Mouse (Mus musculus): Measurements from ENCODE around the gene Usp10. TPM values are rescaled to one million over a fixed set of nuclear protein-coding genes. Genes with fewer than 3 reads are reported as not detected.

The Usp10 gene
- polyA plus RNA-seq, 1 experiment from 2014 or later = 136 TPM

- 74% methylated on average over 9 of the region's 9 CpGs for WGBS (ENCODE audit: insufficient replicate concordance)
- Histone ChIP-seq H3K27ac (no peak overlapping the region), H3K4me1 (0 out of 2 replicates have a peak, but pooled peaks cover 3% of the 10 kb centered on the region), H3K4me3 (no peak overlapping the region), H3K27me3 (replicated peaks) (0 out of 2 replicates have a peak, but pooled peaks cover 8% of the 10 kb centered on the region), H3K9ac (no peak overlapping the region), H3K4me2 (no peak overlapping the region), H3K9me3 (replicated peaks) (peaks cover 10% of the 10 kb centered on the region; the same call in 1 of the 2 replicates), H3K36me3 (no peaks in the 10 kb centered on the region)
- no peak for ATAC-seq
These were observed 57.3 kb downstream of the Usp10 start for GRCm38 (mm10) chr8:119967435-119967834.

DNA sequence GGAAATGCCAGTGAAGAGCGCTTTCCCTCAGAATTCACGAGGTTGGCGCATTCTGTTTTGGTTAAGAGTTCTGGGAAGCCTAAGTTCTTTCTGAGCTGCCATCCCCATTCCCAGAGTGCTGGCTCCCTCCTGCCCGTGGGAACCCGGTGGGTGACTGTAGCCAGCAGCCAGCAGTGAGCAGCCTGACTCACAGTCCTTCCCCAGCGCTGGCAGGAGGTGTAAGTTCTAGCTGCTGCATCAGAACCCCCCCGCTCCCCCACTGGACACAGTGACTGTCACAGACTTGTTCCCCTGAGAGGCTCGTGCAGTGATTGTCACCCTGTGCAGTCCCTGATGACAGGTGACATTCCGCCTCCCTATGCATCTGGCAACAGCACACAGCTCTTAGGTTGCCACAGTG, 60.0 kb downstream of the Usp10 start:
- no peak for ATAC-seq
- WGBS (ENCODE audit: insufficient replicate concordance) = 63% methylated on average over 9 of the region's 9 CpGs
- 0 out of 2 replicates have a peak, but pooled peaks cover 8% of the 10 kb centered on the region for H3K27me3 ChIP-seq (replicated peaks)

GRCm38 (mm10) chr8:119972558-119972957, 62.4 kb downstream of the Usp10 start:
- H3K9me3 ChIP-seq (replicated peaks) = peaks cover 5% of the 10 kb centered on the region; the same call in 1 of the 2 replicates
- WGBS (ENCODE audit: insufficient replicate concordance) = 23% methylated on average over 12 of the region's 12 CpGs
- ATAC-seq = no peak
- H3K9ac ChIP-seq = no peak overlapping the region
- peaks cover 8% of the 10 kb centered on the region; the same call in 1 of the 2 replicates for H3K27me3 ChIP-seq (replicated peaks)
- H3K36me3 ChIP-seq = no peaks in the 10 kb centered on the region
- H3K4me2 ChIP-seq = no peak overlapping the region
- 0 out of 2 replicates have a peak overlapping the region, but pooled peaks have one; percentile 24 for H3K27ac ChIP-seq
- 0 out of 2 replicates have a peak, but pooled peaks cover 7% of the 10 kb centered on the region for H3K4me1 ChIP-seq
- H3K4me3 ChIP-seq = no peak overlapping the region

More for the DNA sequence above, 60.0 kb downstream of the Usp10 start:
- Histone ChIP-seq H3K4me1 (0 out of 2 replicates have a peak, but pooled peaks cover 7% of the 10 kb centered on the region), H3K9ac (no peak overlapping the region), H3K4me3 (no peak overlapping the region), H3K9me3 (replicated peaks) (peaks cover 10% of the 10 kb centered on the region; the same call in 1 of the 2 replicates), H3K4me2 (no peak overlapping the region), H3K27ac (no peak overlapping the region), H3K36me3 (no peaks in the 10 kb centered on the region)

GRCm38 (mm10) chr8:119978770-119979381, 68.7 kb downstream of the Usp10 start:
- no peak overlapping the region for H3K4me2 ChIP-seq
- H3K9me3 ChIP-seq (replicated peaks) = no peaks in the 10 kb centered on the region
- no peak overlapping the region for H3K4me3 ChIP-seq
- H3K4me1 ChIP-seq = no peaks in the 10 kb centered on the region
- no peaks in the 10 kb centered on the region for H3K36me3 ChIP-seq
- H3K27me3 ChIP-seq (replicated peaks) = no peaks in the 10 kb centered on the region; the same call in 1 of the 2 replicates
- WGBS (ENCODE audit: insufficient replicate concordance) = 33% methylated on average over 11 of the region's 11 CpGs
- no peak overlapping the region for H3K27ac ChIP-seq
- no peak overlapping the region for H3K9ac ChIP-seq
- ATAC-seq = no peak

- no peaks in the 10 kb centered on the region for H3K4me1 ChIP-seq
- no peak overlapping the region for H3K4me3 ChIP-seq
- WGBS (ENCODE audit: insufficient replicate concordance) = 58% methylated on average over 4 of the region's 4 CpGs
These were observed 71.1 kb downstream of the Usp10 start for GRCm38 (mm10) chr8:119981253-119981652.

GRCm38 (mm10) chr8:119984085-119984484, 73.9 kb downstream of the Usp10 start:
- H3K36me3 ChIP-seq = no peaks in the 10 kb centered on the region
- no peaks in the 10 kb centered on the region for H3K4me1 ChIP-seq
- no peak overlapping the region for H3K4me2 ChIP-seq
- no peak overlapping the region for H3K4me3 ChIP-seq
- no peaks in the 10 kb centered on the region for H3K9me3 ChIP-seq (replicated peaks)
- ATAC-seq = no peak
- H3K27me3 ChIP-seq (replicated peaks) = peaks cover 15% of the 10 kb centered on the region; the same call in 1 of the 2 replicates
- H3K9ac ChIP-seq = no peak overlapping the region
- H3K27ac ChIP-seq = no peak overlapping the region

More at GRCm38 (mm10) chr8:119981253-119981652, 71.1 kb downstream of the Usp10 start:
- Histone ChIP-seq H3K36me3 (no peaks in the 10 kb centered on the region), H3K9ac (no peak overlapping the region), H3K27ac (no peak overlapping the region), H3K4me2 (no peak overlapping the region), H3K27me3 (replicated peaks) (no peaks in the 10 kb centered on the region; the same call in 1 of the 2 replicates), H3K9me3 (replicated peaks) (no peaks in the 10 kb centered on the region)
- ATAC-seq = no peak

DNA sequence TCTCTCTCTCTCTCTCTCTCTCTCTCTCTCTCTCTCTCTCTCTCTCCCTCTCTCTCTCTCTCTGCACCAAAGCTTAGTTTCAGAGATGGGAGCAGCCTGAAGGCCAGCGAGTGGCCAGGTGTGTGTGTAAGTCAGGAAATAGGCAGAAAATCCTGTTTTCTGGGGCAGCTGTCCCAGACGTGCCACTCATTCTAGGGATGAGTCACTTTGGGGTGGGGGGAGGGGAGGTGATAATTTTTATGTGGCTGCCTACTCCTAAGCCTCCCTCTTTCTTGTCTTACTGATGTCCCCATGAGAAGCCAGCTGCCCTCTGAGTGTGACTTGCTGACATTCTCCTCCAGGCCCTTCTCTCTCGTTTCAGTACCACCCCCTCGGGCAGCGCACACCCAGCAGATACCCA, 76.0 kb downstream of the Usp10 start:
- ATAC-seq = no peak
- Histone ChIP-seq H3K36me3 (no peaks in the 10 kb centered on the region), H3K4me1 (no peaks in the 10 kb centered on the region), H3K9ac (no peak overlapping the region), H3K9me3 (replicated peaks) (no peaks in the 10 kb centered on the region), H3K4me3 (no peak overlapping the region), H3K27me3 (replicated peaks) (peaks cover 32% of the 10 kb centered on the region), H3K27ac (no peak overlapping the region), H3K4me2 (no peak overlapping the region)
- WGBS (ENCODE audit: insufficient replicate concordance) = 42% methylated on average over 5 of the region's 5 CpGs

GRCm38 (mm10) chr8:119988087-119988486, 77.9 kb downstream of the Usp10 start:
- no peak for ATAC-seq
- Histone ChIP-seq H3K36me3 (no peaks in the 10 kb centered on the region), H3K27me3 (replicated peaks) (peaks cover 51% of the 10 kb centered on the region), H3K27ac (no peak overlapping the region), H3K9me3 (replicated peaks) (no peaks in the 10 kb centered on the region), H3K4me1 (no peaks in the 10 kb centered on the region), H3K4me3 (no peak overlapping the region), H3K9ac (no peak overlapping the region), H3K4me2 (no peak overlapping the region)
- WGBS (ENCODE audit: insufficient replicate concordance) = 56% methylated on average over 15 of the region's 15 CpGs

GRCm38 (mm10) chr8:119992249-119992648, 82.1 kb downstream of the Usp10 start, which contains the start of gene Crispld2:
TSS of gene Crispld2 (plus strand) at chr8:119992438.
- WGBS (ENCODE audit: insufficient replicate concordance) = 1% methylated on average over 25 of the region's 25 CpGs
- H3K4me2 ChIP-seq = peak within 1 kb of the TSS; percentile 30
- H3K27me3 ChIP-seq (replicated peaks) = peaks cover 81% of the 10 kb centered on the region
- H3K4me1 ChIP-seq = no peaks in the 10 kb centered on the region
- H3K4me3 ChIP-seq = 0 out of 2 replicates have a peak within 1 kb of the TSS, but pooled peaks have one; percentile 4
- H3K9me3 ChIP-seq (replicated peaks) = no peaks in the 10 kb centered on the region
- no peak within 1 kb of the TSS for H3K27ac ChIP-seq
- peak; percentile 66 for ATAC-seq
- H3K9ac ChIP-seq = no peak within 1 kb of the TSS
- no peaks in the 10 kb centered on the region for H3K36me3 ChIP-seq

- WGBS (ENCODE audit: insufficient replicate concordance) = 70% methylated on average over 7 of the region's 7 CpGs
- peaks cover 65% of the 10 kb centered on the region for H3K27me3 ChIP-seq (replicated peaks)
- H3K9ac ChIP-seq = no peak overlapping the region
- no peaks in the 10 kb centered on the region for H3K36me3 ChIP-seq
- ATAC-seq = no peak
- no peaks in the 10 kb centered on the region for H3K4me1 ChIP-seq
- H3K9me3 ChIP-seq (replicated peaks) = no peaks in the 10 kb centered on the region
- H3K4me3 ChIP-seq = no peak overlapping the region
- no peak overlapping the region for H3K27ac ChIP-seq
- no peak overlapping the region for H3K4me2 ChIP-seq
These were observed 84.0 kb downstream of the Usp10 start for GRCm38 (mm10) chr8:119994114-119994513.

- Histone ChIP-seq H3K27me3 (replicated peaks) (peaks cover 63% of the 10 kb centered on the region), H3K4me1 (no peaks in the 10 kb centered on the region), H3K4me2 (no peak overlapping the region), H3K36me3 (no peaks in the 10 kb centered on the region), H3K27ac (no peak overlapping the region), H3K4me3 (no peak overlapping the region), H3K9me3 (replicated peaks) (no peaks in the 10 kb centered on the region), H3K9ac (no peak overlapping the region)
- 51% methylated on average over 6 of the region's 6 CpGs for WGBS (ENCODE audit: insufficient replicate concordance)
- no peak for ATAC-seq
These were observed 84.4 kb downstream of the Usp10 start for GRCm38 (mm10) chr8:119994556-119994955.

DNA sequence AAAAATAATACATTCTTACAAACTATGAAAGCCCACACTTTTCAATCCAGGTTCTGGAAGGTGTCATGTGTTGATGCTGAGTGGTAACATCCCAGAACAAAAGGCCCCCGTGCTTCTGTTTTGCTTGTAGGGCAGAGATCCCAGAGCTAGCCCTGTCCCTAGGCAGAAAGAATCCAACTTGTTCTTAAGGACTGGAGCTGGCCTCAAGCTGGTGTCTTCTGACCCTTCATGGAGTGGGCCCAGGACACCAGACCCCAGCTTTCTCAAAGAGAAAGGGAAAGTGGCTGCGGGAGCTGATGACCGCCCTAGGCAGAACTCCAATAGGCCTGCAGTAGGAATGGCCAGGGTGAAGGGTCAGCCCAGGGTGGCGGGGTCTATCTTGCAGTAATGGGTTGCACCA, 87.1 kb downstream of the Usp10 start:
- H3K9me3 ChIP-seq (replicated peaks) = no peaks in the 10 kb centered on the region
- WGBS (ENCODE audit: insufficient replicate concordance) = 70% methylated on average over 4 of the region's 4 CpGs
- no peak overlapping the region for H3K9ac ChIP-seq
- no peaks in the 10 kb centered on the region for H3K36me3 ChIP-seq
- H3K4me3 ChIP-seq = no peak overlapping the region
- peaks cover 43% of the 10 kb centered on the region for H3K27me3 ChIP-seq (replicated peaks)
- H3K27ac ChIP-seq = no peak overlapping the region
- H3K4me2 ChIP-seq = no peak overlapping the region
- no peak for ATAC-seq
- H3K4me1 ChIP-seq = no peaks in the 10 kb centered on the region

Data from liver, embryonic 12.5 days (tissue).